Mouse (Mus musculus) hindbrain, postnatal 0 days (tissue): Measurements from ENCODE around the gene Pabpn1l. TPM values are rescaled to one million over a fixed set of nuclear protein-coding genes. Genes with fewer than 3 reads are reported as not detected.

Experiments used
- ATAC-seq: fragments of 200-750 bp; cut with Nextera tagmentation; 2 replicates; pipeline ENCODE4 v1.8.0; 2017; ENCODE audit warnings: mild to moderate bottlenecking, moderate TSS enrichment, moderate library complexity
- DNase-seq: peaks from one replicate; pipeline ENCODE4 v3.0.0-alpha.2; 2015; ENCODE audit warnings: low spot score
- H3K27ac ChIP-seq: fragments of 300-500 bp; sonication (generic); 2 replicates; pipeline ENCODE4 v1.5.1; 2014; ENCODE audit warnings: mild to moderate bottlenecking
- H3K27me3 ChIP-seq: fragments of 300-500 bp; sonication (generic); 2 replicates; pipeline ENCODE4 v1.6.1; 2014; ENCODE audit warnings: low read length, mixed read lengths; ENCODE audit not compliant: insufficient read depth
- H3K36me3 ChIP-seq: fragments of 300-500 bp; sonication (generic); 2 replicates; pipeline ENCODE4 v1.6.1; 2014; ENCODE audit warnings: low read length, mixed read lengths; ENCODE audit not compliant: insufficient read depth
- H3K4me1 ChIP-seq: fragments of 300-500 bp; sonication (generic); 2 replicates; pipeline ENCODE4 v1.6.1; 2014; ENCODE audit warnings: antibody characterized with exemption, low read length, mixed read lengths; ENCODE audit not compliant: insufficient read depth
- H3K4me2 ChIP-seq: fragments of 300-500 bp; sonication (generic); 2 replicates; pipeline ENCODE4 v1.6.1; 2014; ENCODE audit warnings: low read depth, mild to moderate bottlenecking, low read length, moderate library complexity, mixed read lengths
- H3K4me3 ChIP-seq: fragments of 300-500 bp; sonication (generic); 2 replicates; pipeline ENCODE4 v1.5.1; 2014; ENCODE audit warnings: low read length
- H3K9ac ChIP-seq: fragments of 300-500 bp; sonication (generic); replicated peaks from 2 replicates; pipeline ENCODE4 v1.6.1; 2014; ENCODE audit warnings: mild to moderate bottlenecking, low read length, moderate library complexity, mixed read lengths
- H3K9me3 ChIP-seq: fragments of 300-500 bp; sonication (generic); 2 replicates; pipeline ENCODE4 v1.6.1; 2016; ENCODE audit warnings: low read length, mixed read lengths
- CTCF ChIP-seq: IDR thresholded peaks from 2 replicates; pipeline ENCODE4 v1.5.1; 2016; ENCODE audit warnings: antibody characterized with exemption, control low read depth, low read depth
- WGBS: fragments of 180-500 bp; shearing (Covaris S2); extraction: QIAGEN DNeasy Blood & Tissue Kit; methylation state at CpG from one replicate; pipeline ENCODE4 v1.1.7; 2014; 5-methylcytosine and 5-hydroxymethylcytosine counted together
- polyA plus RNA-seq: library from polyadenylated mRNA; unstranded; fragments of >200 nt; fragmentation: Nextera tagmentation; extraction: Ambion mirVana; gene quantifications from 2 replicates; pipeline ENCODE4 v1.2.1, GENCODE M21; 2015
- total RNA-seq: library from RNA; depleted of rRNA; stranded (reverse); fragments of >200 nt; gene quantifications from 2 replicates; pipeline ENCODE4 v1.2.3, GENCODE M21; 2014

The Pabpn1l gene
- total and polyA plus RNA-seq, 2 experiments from 2014 or later, result not detected

DNA sequence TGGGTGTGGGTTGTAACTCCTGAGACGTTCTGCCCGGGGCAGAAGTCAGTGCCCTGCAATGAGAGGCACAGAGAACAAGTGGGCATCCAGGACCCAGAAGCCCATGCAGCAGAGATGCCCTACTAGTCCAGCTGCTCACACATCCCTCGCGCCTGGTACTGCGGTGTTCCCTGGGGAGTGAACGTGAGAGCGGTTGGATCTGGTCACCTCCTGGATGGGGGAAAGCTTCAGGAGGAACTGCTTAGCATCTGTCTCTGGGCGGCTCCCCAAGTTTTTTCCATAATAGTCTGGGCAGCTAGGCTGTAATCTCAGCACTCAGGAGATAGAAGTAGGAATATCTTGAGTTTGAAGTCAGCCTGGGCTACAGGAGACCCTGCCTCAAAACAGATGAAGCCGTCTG lies 37.6 kb downstream of the Pabpn1l start:
- no peak overlapping the region for H3K4me2 ChIP-seq
- whole genome bisulfite sequencing, result 86% methylated on average over 9 of the region's 9 CpGs
- no peak for ATAC-seq
- no peak overlapping the region for H3K9ac ChIP-seq
- H3K4me1 ChIP-seq, result no peaks in the 10 kb centered on the region
- no peaks in the 10 kb centered on the region for H3K27me3 ChIP-seq
- H3K9me3 ChIP-seq, result no peaks in the 10 kb centered on the region
- TF ChIP-seq CTCF, result no peak
- H3K27ac ChIP-seq, result no peak overlapping the region
- DNase-seq, result no peak
- H3K36me3 ChIP-seq, result no peaks in the 10 kb centered on the region
- no peak overlapping the region for H3K4me3 ChIP-seq

DNA sequence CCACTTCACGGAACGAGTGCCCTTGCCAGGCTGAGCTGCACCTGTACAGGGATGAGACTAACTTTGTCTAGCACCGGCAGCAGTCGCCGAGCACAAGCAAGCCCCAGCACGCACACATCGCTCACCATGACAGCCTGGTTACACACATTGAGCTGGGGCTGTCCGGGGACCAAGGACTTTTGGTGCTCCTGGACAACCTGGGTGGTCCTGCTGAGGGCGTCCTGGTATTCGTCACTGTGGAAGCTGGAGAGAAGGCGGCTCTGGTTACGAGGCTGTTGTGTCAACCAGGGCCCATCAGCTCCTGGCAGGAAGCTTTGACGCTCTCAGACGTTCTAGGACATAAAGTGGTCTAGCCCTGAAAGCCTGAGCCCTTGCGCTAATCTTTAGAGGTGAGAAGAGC lies 41.6 kb downstream of the Pabpn1l start:
- ATAC-seq, result no peak
- WGBS, result 79% methylated on average over 14 of the region's 15 CpGs
- H3K27ac ChIP-seq, result no peak overlapping the region
- no peaks in the 10 kb centered on the region; the same call in 1 of the 2 replicates for H3K36me3 ChIP-seq
- no peak for DNase-seq
- H3K4me1 ChIP-seq, result peaks cover 7% of the 10 kb centered on the region
- H3K4me2 ChIP-seq, result no peak overlapping the region
- H3K4me3 ChIP-seq, result no peak overlapping the region
- H3K27me3 ChIP-seq, result no peaks in the 10 kb centered on the region
- H3K9me3 ChIP-seq, result no peaks in the 10 kb centered on the region
- H3K9ac ChIP-seq, result no peak overlapping the region
- no peak for TF ChIP-seq CTCF

DNA sequence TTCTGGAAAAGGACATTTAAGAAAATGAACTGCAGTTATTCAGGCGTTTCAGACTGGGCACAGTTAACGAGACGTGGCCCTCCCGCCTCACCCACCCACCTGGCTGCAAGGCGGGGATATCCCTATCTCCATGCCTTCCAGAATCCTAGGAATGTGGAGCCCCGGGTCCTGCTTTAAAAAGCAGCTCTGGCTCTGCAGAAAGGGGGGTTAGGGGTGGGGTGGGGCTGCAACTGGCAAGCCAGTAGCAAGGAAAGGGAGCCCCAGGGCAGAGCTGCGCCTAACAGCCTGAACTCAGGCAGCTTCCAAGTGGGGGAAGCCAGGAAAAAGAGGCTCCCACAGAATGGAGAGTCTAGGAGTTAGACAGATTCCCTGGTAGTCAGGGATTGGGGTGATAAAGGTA lies 43.3 kb downstream of the Pabpn1l start:
- ATAC-seq (no peak), DNase-seq (no peak)
- no peak overlapping the region for H3K27ac ChIP-seq
- H3K36me3 ChIP-seq, result no peaks in the 10 kb centered on the region; the same call in 1 of the 2 replicates
- no peak overlapping the region for H3K4me2 ChIP-seq
- peaks cover 24% of the 10 kb centered on the region for H3K4me1 ChIP-seq
- H3K9ac ChIP-seq, result no peak overlapping the region
- no peaks in the 10 kb centered on the region for H3K27me3 ChIP-seq
- TF ChIP-seq CTCF, result no peak
- WGBS, result 34% methylated on average over 7 of the region's 7 CpGs
- no peaks in the 10 kb centered on the region for H3K9me3 ChIP-seq
- H3K4me3 ChIP-seq, result no peak overlapping the region

DNA sequence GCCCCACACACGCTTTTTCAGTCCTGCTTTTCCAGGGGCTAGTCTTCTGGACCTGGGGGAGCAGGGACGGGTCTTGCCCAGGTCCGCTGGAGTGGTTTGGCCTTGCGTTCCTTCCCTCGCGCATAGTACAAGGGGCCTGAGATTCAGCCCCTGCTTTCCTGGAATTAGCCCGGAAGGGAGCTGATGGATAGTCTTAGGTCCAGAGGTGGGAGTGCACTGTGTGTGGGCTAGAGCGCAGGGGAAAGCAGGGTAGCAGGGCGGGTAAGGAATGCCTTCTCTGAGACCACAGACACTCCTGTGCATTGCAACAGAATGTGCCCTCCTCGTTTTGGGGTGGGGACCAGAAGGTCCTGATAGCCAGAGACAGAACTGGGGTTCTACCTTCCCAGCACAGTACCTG lies 45.4 kb downstream of the Pabpn1l start:
- TF ChIP-seq CTCF, result no peak
- no peaks in the 10 kb centered on the region for H3K9me3 ChIP-seq
- H3K4me2 ChIP-seq, result peak overlapping the region; percentile 74
- WGBS, result 38% methylated on average over 10 of the region's 10 CpGs
- H3K4me3 ChIP-seq, result peak overlapping the region; percentile 45
- H3K36me3 ChIP-seq, result no peaks in the 10 kb centered on the region; the same call in 1 of the 2 replicates
- H3K4me1 ChIP-seq, result peaks cover 24% of the 10 kb centered on the region
- DNase-seq (no peak), ATAC-seq (peak; percentile 25)
- H3K9ac ChIP-seq, result peak overlapping the region; percentile 82
- H3K27me3 ChIP-seq, result no peaks in the 10 kb centered on the region
- peak overlapping the region; percentile 70 for H3K27ac ChIP-seq

DNA sequence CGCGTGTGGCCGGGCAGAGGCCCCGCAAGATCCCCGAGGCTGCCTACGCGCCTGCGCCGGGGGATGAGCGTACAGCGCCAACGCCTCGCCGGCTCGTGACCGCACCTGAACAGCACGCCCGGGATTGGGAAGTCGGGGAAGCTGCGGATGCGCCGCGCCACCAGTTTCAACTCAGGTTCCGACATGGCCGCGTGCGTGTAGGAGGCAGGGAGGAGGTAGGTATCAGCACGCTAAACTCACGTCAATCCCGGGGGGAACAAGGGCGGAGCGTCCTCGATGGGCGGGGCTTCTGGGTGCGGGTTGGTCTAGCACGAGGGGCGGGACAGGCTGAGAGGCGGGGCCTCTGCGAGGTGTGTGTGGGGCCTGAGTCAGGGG lies 45.9 kb downstream of the Pabpn1l start, which contains the start of gene Aprt:
Aprt (minus strand) TSS at position 262 of the 375 bp plus-strand sequence.
- no peaks in the 10 kb centered on the region for H3K9me3 ChIP-seq
- no peaks in the 10 kb centered on the region; the same call in 1 of the 2 replicates for H3K36me3 ChIP-seq
- H3K4me1 ChIP-seq, result peaks cover 24% of the 10 kb centered on the region
- H3K4me2 ChIP-seq, result peak within 1 kb of the TSS; percentile 74
- H3K27me3 ChIP-seq, result no peaks in the 10 kb centered on the region
- ATAC-seq (peak; percentile 92), DNase-seq (peak; percentile 96)
- H3K4me3 ChIP-seq, result peak within 1 kb of the TSS; percentile 45
- WGBS, result under 1% methylated on average over 36 of the region's 39 CpGs
- H3K27ac ChIP-seq, result peak within 1 kb of the TSS; percentile 70
- no peak for TF ChIP-seq CTCF
- H3K9ac ChIP-seq, result peak within 1 kb of the TSS; percentile 82

DNA sequence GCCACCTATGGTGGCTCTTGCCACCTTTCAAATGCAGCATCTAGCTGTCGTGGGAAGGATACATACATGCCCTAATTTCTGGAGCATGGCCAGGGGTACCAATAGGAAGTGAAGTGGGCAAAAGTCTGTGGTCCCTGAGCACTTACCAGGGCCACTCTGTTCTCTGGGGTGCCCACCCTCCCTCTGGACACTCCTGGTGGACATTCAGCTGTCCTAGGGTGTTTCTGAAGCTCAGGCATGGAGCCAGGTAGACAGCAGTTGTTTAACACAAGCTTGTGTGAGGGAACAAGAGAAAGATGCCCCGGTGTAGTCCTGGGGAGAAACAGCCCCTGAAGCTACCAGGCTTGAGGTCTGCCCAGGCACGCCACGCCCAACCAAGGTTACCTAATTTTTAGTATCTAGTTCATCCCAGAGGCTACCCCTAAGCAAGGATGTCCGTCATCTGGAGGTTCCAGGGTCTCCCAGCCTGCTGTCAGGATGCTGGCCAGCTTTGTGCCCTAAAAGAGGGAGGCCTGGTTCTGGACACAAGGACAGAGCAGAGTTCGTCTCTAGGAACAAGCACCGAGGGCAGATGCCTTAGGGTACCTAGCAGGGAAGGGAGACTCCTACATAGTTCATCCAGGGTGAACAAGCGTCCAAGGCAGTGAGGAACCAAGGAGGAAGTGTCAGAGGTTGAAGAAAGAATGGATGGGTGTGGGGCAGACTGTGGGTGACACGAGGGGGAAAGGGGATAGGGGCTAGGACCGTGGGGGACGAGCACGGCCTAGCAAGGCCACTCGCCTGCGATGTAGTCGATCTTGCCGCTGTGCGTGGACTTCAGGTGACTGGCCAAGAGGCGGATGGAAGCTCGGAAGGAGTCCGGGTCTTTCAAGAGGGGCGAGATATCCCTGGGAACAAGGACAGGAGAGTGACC lies 46.5 kb downstream of the Pabpn1l start:
- Histone ChIP-seq H3K36me3 (no peaks in the 10 kb centered on the region; the same call in 1 of the 2 replicates), H3K4me1 (peaks cover 24% of the 10 kb centered on the region), H3K27ac (peak overlapping the region; percentile 70), H3K4me3 (peak overlapping the region; percentile 45), H3K27me3 (no peaks in the 10 kb centered on the region), H3K9me3 (no peaks in the 10 kb centered on the region), H3K9ac (peak overlapping the region; percentile 82), H3K4me2 (peak overlapping the region; percentile 74)
- peak; percentile 44 for ATAC-seq
- WGBS, result 16% methylated on average over 21 of the region's 21 CpGs
- DNase-seq, result no peak
- no peak for TF ChIP-seq CTCF
